13 mouse cellular contexts compared by ENCODE assay signal in genomic region chr9:8970240-8970639, GRCm38 (mm10). TPM values are rescaled to one million over a fixed set of nuclear protein-coding genes. Genes with fewer than 3 reads are reported as not detected.
A peak's percentile ranks its signal among the peaks of the same experiment; 100 is the strongest.
DNase-seq lines count a peak whose midpoint lies in the region; ATAC-seq lines count a peak whose summit lies in the region.
"Had no signal": no experiment of that assay in that cellular context is flagged by ENCODE, and none has a peak within 500 bp of the region (broad histone marks: within the 10 kb centered on the region; RNA-seq: fewer than 3 reads in every experiment).

No protein-coding gene starts in this region.

- no peaks in the 10 kb centered on the region for H3K27me3 ChIP-seq in lung, embryonic 15.5 days
- H3K27me3 ChIP-seq: embryonic facial prominence, embryonic 13.5 days; neural tube, embryonic 13.5 days; stomach, embryonic 15.5 days had no signal

- H3K36me3 ChIP-seq in lung, embryonic 15.5 days: no peaks in the 10 kb centered on the region
- H3K36me3 ChIP-seq: embryonic facial prominence, embryonic 13.5 days; neural tube, embryonic 13.5 days; stomach, embryonic 15.5 days had no signal

- DNase-seq in frontal cortex, postnatal 25 days (ENCODE audit: low spot score in 2 of 2): no peak
- DNase-seq in urinary bladder, postnatal 14 days (ENCODE audit: low spot score): peak; percentile 24
- no peak for DNase-seq in urinary bladder, postnatal 10 days (ENCODE audit: low spot score)
- no peak for DNase-seq in Muller cell, postnatal 12 days (ENCODE audit: inconsistent ontology term)
- no peak for DNase-seq in right cerebral cortex, postnatal 10 days (ENCODE audit: low spot score in 2 of 2)
- no peak for DNase-seq in B cell, adult 2 months
- DNase-seq: adrenal gland, postnatal 25 days had no signal

- no peaks in the 10 kb centered on the region for H3K4me1 ChIP-seq in lung, embryonic 15.5 days
- H3K4me1 ChIP-seq: embryonic facial prominence, embryonic 13.5 days; neural tube, embryonic 13.5 days; stomach, embryonic 15.5 days had no signal

- H3K27ac ChIP-seq in lung, embryonic 15.5 days: no peak overlapping the region
- H3K27ac ChIP-seq: embryonic facial prominence, embryonic 13.5 days; macrophage; neural tube, embryonic 13.5 days; stomach, embryonic 15.5 days had no signal

- H3K9ac ChIP-seq in lung, embryonic 15.5 days: no peak overlapping the region
- H3K9ac ChIP-seq: embryonic facial prominence, embryonic 13.5 days; neural tube, embryonic 13.5 days; stomach, embryonic 15.5 days had no signal

- no peak overlapping the region for H3K4me3 ChIP-seq in lung, embryonic 15.5 days
- H3K4me3 ChIP-seq: embryonic facial prominence, embryonic 13.5 days; neural tube, embryonic 13.5 days; stomach, embryonic 15.5 days had no signal

- H3K4me2 ChIP-seq in lung, embryonic 15.5 days: no peak overlapping the region
- H3K4me2 ChIP-seq: embryonic facial prominence, embryonic 13.5 days; neural tube, embryonic 13.5 days; stomach, embryonic 15.5 days had no signal

- 32% methylated on average over 7 of the region's 7 CpGs for WGBS in lung, embryonic 15.5 days

- H3K9me3 ChIP-seq in lung, embryonic 15.5 days: no peaks in the 10 kb centered on the region
- H3K9me3 ChIP-seq: embryonic facial prominence, embryonic 13.5 days; neural tube, embryonic 13.5 days; stomach, embryonic 15.5 days had no signal

- peak; percentile 72 for ATAC-seq in frontal cortex, adult (ENCODE audit: low TSS enrichment)
- ATAC-seq in lung, embryonic 15.5 days (ENCODE audit: borderline replicate concordance, extremely low read depth, low FRiP score, low TSS enrichment): peak; percentile 39; the same call in 1 of the 2 replicates

RNA-seq across cellular contexts. Expression of gene Gm16485, which starts 1.4 kb away (rescaled TPM):
- 0.05 and 0.06 TPM in 2 replicates for polyA plus RNA-seq in lung, embryonic 15.5 days (2015; fragmentation: Nextera tagmentation; extraction: Ambion mirVana)
- polyA plus RNA-seq: embryonic facial prominence, embryonic 13.5 days; macrophage had no signal
